Mouse (Mus musculus) CH12.LX (cell line): ENCODE measurements at regions not wholly inside any gene's neighbourhood (a gene's known extent, or its start where the extent isn't known, plus 50 kb on each side); places are given as distances from the start of the nearest gene placed in this dataset.

Experiments used
- BHLHE40 ChIP-seq: IDR thresholded peaks from 2 replicates; pipeline ENCODE4 v1.6.1; 2011; ENCODE audit warnings: mild to moderate bottlenecking, low read depth, low read length, improper control_type of control experiment
- CTCF ChIP-seq, 2 experiments: IDR thresholded peaks in 1 of 2; conservative IDR thresholded peaks in 1 of 2; 2 replicates each; pipeline ENCODE4 v1.5.1; 2011 to 2012; ENCODE audit warnings: low read depth in 2 of 2, low read length in 2 of 2, improper control_type of control experiment in 1 of 2, inconsistent platforms in 1 of 2, mild to moderate bottlenecking in 1 of 2, moderate library complexity in 1 of 2
- E2F4 ChIP-seq: IDR thresholded peaks from 2 replicates; pipeline ENCODE4 v1.6.1; 2011; ENCODE audit warnings: low read depth, low read length, improper control_type of control experiment; ENCODE audit not compliant: insufficient replicate concordance
- EP300 ChIP-seq: IDR thresholded peaks from 2 replicates; pipeline ENCODE4 v1.6.1; 2011; ENCODE audit warnings: low read length, improper control_type of control experiment
- JUN ChIP-seq: IDR thresholded peaks from 2 replicates; pipeline ENCODE4 v1.6.1; 2011; ENCODE audit warnings: low read depth, mild to moderate bottlenecking, low read length, improper control_type of control experiment, moderate library complexity; ENCODE audit not compliant: insufficient read depth
- KAT2A ChIP-seq: IDR thresholded peaks from 2 replicates; pipeline ENCODE4 v1.6.1; 2012; ENCODE audit warnings: low read length, improper control_type of control experiment, inconsistent platforms; ENCODE audit not compliant: insufficient replicate concordance
- MAZ ChIP-seq: IDR thresholded peaks from 2 replicates; pipeline ENCODE4 v1.6.1; 2012; ENCODE audit warnings: low read depth, mild to moderate bottlenecking, inconsistent platforms, low read length, improper control_type of control experiment, moderate library complexity
- MXI1 ChIP-seq: IDR thresholded peaks from 2 replicates; pipeline ENCODE4 v1.6.1; 2011; ENCODE audit warnings: mild to moderate bottlenecking, low read depth, low read length, improper control_type of control experiment
- POLR2A ChIP-seq: IDR thresholded peaks from 2 replicates; pipeline ENCODE4 v1.6.1; 2011; ENCODE audit warnings: low read depth, mild to moderate bottlenecking, improper control_type of control experiment, low read length
- POLR2AphosphoS2 ChIP-seq: IDR thresholded peaks from 2 replicates; pipeline ENCODE4 v1.6.1; 2011; ENCODE audit warnings: low read depth, low read length, improper control_type of control experiment
- RAD21 ChIP-seq: IDR thresholded peaks from 2 replicates; pipeline ENCODE4 v1.6.1; 2011; ENCODE audit warnings: low read depth, mild to moderate bottlenecking, low read length, improper control_type of control experiment, moderate library complexity
- UBTF ChIP-seq: IDR thresholded peaks from 2 replicates; pipeline ENCODE4 v1.6.1; 2012; ENCODE audit warnings: low read depth, mild to moderate bottlenecking, inconsistent platforms, low read length, improper control_type of control experiment, moderate library complexity
- ZMIZ1 ChIP-seq: IDR thresholded peaks from 2 replicates; pipeline ENCODE4 v1.6.1; 2012; ENCODE audit warnings: low read depth, mild to moderate bottlenecking, inconsistent platforms, low read length, improper control_type of control experiment

DNA sequence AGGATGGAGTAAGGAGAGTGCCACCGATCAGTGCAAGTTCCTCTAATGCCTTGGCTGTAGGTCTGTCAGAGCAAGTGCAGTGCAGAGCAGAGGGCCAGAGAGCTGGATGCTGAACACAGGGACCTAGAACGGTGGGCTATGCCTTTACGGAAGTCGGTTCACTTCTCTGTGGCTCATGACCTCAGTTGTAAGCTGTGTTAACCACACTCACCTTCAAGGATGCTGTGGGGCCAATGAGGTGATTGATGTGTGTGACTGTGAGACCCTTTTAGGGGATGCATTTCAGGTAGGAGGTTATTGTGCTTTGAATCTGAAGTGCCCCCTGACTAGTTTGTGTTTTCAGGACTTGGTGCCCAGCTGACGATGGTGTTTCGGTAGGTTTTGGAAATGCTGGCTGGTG is 254.4 kb downstream of the 4933412E24Rik start:
- TF ChIP-seq MXI1 (no peak), CTCF (conservative IDR thresholded peaks at IDR 0.05 in 1 of 2, IDR thresholded peaks at IDR 0.05 in 1 of 2; ENCODE audit: low read depth in 2 of 2, low read length in 2 of 2) (no peak), KAT2A (no peak), JUN (no peak), ZMIZ1 (no peak), POLR2A (no peak), E2F4 (no peak), RAD21 (no peak), BHLHE40 (no peak), POLR2AphosphoS2 (no peak), EP300 (no peak), MAZ (no peak), UBTF (no peak)
